Mouse (Mus musculus): Measurements from ENCODE around the gene Ptprn2. TPM values are rescaled to one million over a fixed set of nuclear protein-coding genes. Genes with fewer than 3 reads are reported as not detected.

The Ptprn2 gene
- polyA plus RNA-seq, 1 experiment from 2014 or later, result 15.8 TPM

- peaks cover 36% of the 10 kb centered on the region for H3K4me1 ChIP-seq (ENCODE audit: control insufficient read depth, insufficient read depth, low read length)
- peak overlapping the region; percentile 89 for H3K27ac ChIP-seq (replicated peaks; ENCODE audit: low read depth, low read length)
- no peaks in the 10 kb centered on the region for H3K36me3 ChIP-seq (ENCODE audit: control insufficient read depth, insufficient read depth, low read length)
- H3K4me2 ChIP-seq (ENCODE audit: low read length), result peak overlapping the region; percentile 33
- peak; percentile 87 for ATAC-seq (ENCODE audit: low FRiP score, low TSS enrichment)
- 10% methylated on average over 22 of the region's 22 CpGs for WGBS
- peak; percentile 86 for DNase-seq
- H3K9ac ChIP-seq (replicated peaks; ENCODE audit: low read length), result peak overlapping the region; percentile 1; the same call in 1 of the 2 replicates
- no peak overlapping the region for H3K4me3 ChIP-seq (replicated peaks; ENCODE audit: low read depth, low read length)
- H3K9me3 ChIP-seq (ENCODE audit: control insufficient read depth, low read length), result no peaks in the 10 kb centered on the region
- no peaks in the 10 kb centered on the region for H3K27me3 ChIP-seq (ENCODE audit: control insufficient read depth, insufficient read depth, low read length)
Measured at GRCm38 (mm10) chr12:116919691-116920526, 434.4 kb downstream of the Ptprn2 start.

- WGBS, result 13% methylated on average over 5 of the region's 5 CpGs
- Histone ChIP-seq H3K27me3 (ENCODE audit: control insufficient read depth, insufficient read depth, low read length) (no peaks in the 10 kb centered on the region), H3K36me3 (ENCODE audit: control insufficient read depth, insufficient read depth, low read length) (no peaks in the 10 kb centered on the region), H3K4me1 (ENCODE audit: control insufficient read depth, insufficient read depth, low read length) (peaks cover 19% of the 10 kb centered on the region), H3K9me3 (ENCODE audit: control insufficient read depth, low read length) (no peaks in the 10 kb centered on the region), H3K27ac (replicated peaks; ENCODE audit: low read depth, low read length) (peak overlapping the region; percentile 82), H3K4me2 (ENCODE audit: low read length) (no peak overlapping the region), H3K9ac (replicated peaks; ENCODE audit: low read length) (no peak overlapping the region; the same call in 1 of the 2 replicates), H3K4me3 (replicated peaks; ENCODE audit: low read depth, low read length) (no peak overlapping the region)
- DNase-seq, result peak; percentile 73
- ATAC-seq (ENCODE audit: low FRiP score, low TSS enrichment), result peak; percentile 78; the same call in 1 of the 2 replicates
Measured at GRCm38 (mm10) chr12:116927115-116927514, 441.6 kb downstream of the Ptprn2 start.

- DNase-seq (no peak), ATAC-seq (ENCODE audit: low FRiP score, low TSS enrichment) (peak; percentile 18; the same call in 1 of the 2 replicates)
- Histone ChIP-seq H3K9ac (replicated peaks; ENCODE audit: low read length) (no peak overlapping the region; the same call in 1 of the 2 replicates), H3K27ac (replicated peaks; ENCODE audit: low read depth, low read length) (peak overlapping the region; percentile 82), H3K27me3 (ENCODE audit: control insufficient read depth, insufficient read depth, low read length) (no peaks in the 10 kb centered on the region), H3K36me3 (ENCODE audit: control insufficient read depth, insufficient read depth, low read length) (no peaks in the 10 kb centered on the region), H3K4me3 (replicated peaks; ENCODE audit: low read depth, low read length) (no peak overlapping the region), H3K4me1 (ENCODE audit: control insufficient read depth, insufficient read depth, low read length) (peaks cover 19% of the 10 kb centered on the region), H3K9me3 (ENCODE audit: control insufficient read depth, low read length) (no peaks in the 10 kb centered on the region), H3K4me2 (ENCODE audit: low read length) (no peak overlapping the region)
- WGBS, result 89% methylated on average over 1 of the region's 1 CpGs
Measured at GRCm38 (mm10) chr12:116927516-116927915, 442.0 kb downstream of the Ptprn2 start.

GRCm38 (mm10) chr12:116938158-116938854 is 452.8 kb downstream of the Ptprn2 start:
- no peak overlapping the region for H3K9ac ChIP-seq (replicated peaks; ENCODE audit: low read length)
- no peaks in the 10 kb centered on the region for H3K9me3 ChIP-seq (ENCODE audit: control insufficient read depth, low read length)
- WGBS, result 2% methylated on average over 3 of the region's 3 CpGs
- ATAC-seq (ENCODE audit: low FRiP score, low TSS enrichment) (peak; percentile 89), DNase-seq (peak; percentile 85)
- H3K36me3 ChIP-seq (ENCODE audit: control insufficient read depth, insufficient read depth, low read length), result no peaks in the 10 kb centered on the region
- H3K4me2 ChIP-seq (ENCODE audit: low read length), result no peak overlapping the region
- no peaks in the 10 kb centered on the region; the same call in 1 of the 2 replicates for H3K27me3 ChIP-seq (ENCODE audit: control insufficient read depth, insufficient read depth, low read length)
- no peak overlapping the region for H3K4me3 ChIP-seq (replicated peaks; ENCODE audit: low read depth, low read length)
- peaks cover 18% of the 10 kb centered on the region for H3K4me1 ChIP-seq (ENCODE audit: control insufficient read depth, insufficient read depth, low read length)
- peak overlapping the region; percentile 56 for H3K27ac ChIP-seq (replicated peaks; ENCODE audit: low read depth, low read length)

- Histone ChIP-seq H3K36me3 (ENCODE audit: control insufficient read depth, insufficient read depth, low read length) (no peaks in the 10 kb centered on the region), H3K4me3 (replicated peaks; ENCODE audit: low read depth, low read length) (no peak overlapping the region), H3K27ac (replicated peaks; ENCODE audit: low read depth, low read length) (no peak overlapping the region), H3K9ac (replicated peaks; ENCODE audit: low read length) (no peak overlapping the region), H3K27me3 (ENCODE audit: control insufficient read depth, insufficient read depth, low read length) (no peaks in the 10 kb centered on the region), H3K4me1 (ENCODE audit: control insufficient read depth, insufficient read depth, low read length) (no peaks in the 10 kb centered on the region), H3K4me2 (ENCODE audit: low read length) (no peak overlapping the region), H3K9me3 (ENCODE audit: control insufficient read depth, low read length) (no peaks in the 10 kb centered on the region)
- 85% methylated on average over 5 of the region's 5 CpGs for WGBS
- no peak for DNase-seq
- no peak for ATAC-seq (ENCODE audit: low FRiP score, low TSS enrichment)
Measured at GRCm38 (mm10) chr12:116943883-116944282, 458.4 kb downstream of the Ptprn2 start.

- Histone ChIP-seq H3K4me2 (ENCODE audit: low read length) (no peak overlapping the region), H3K27me3 (ENCODE audit: control insufficient read depth, insufficient read depth, low read length) (no peaks in the 10 kb centered on the region), H3K4me1 (ENCODE audit: control insufficient read depth, insufficient read depth, low read length) (peaks cover 8% of the 10 kb centered on the region), H3K9ac (replicated peaks; ENCODE audit: low read length) (no peak overlapping the region), H3K27ac (replicated peaks; ENCODE audit: low read depth, low read length) (no peak overlapping the region), H3K36me3 (ENCODE audit: control insufficient read depth, insufficient read depth, low read length) (no peaks in the 10 kb centered on the region), H3K4me3 (replicated peaks; ENCODE audit: low read depth, low read length) (no peak overlapping the region), H3K9me3 (ENCODE audit: control insufficient read depth, low read length) (no peaks in the 10 kb centered on the region)
- WGBS, result 63% methylated on average over 4 of the region's 4 CpGs
- no peak for DNase-seq
- no peak for ATAC-seq (ENCODE audit: low FRiP score, low TSS enrichment)
Measured at GRCm38 (mm10) chr12:116948151-116948928, 462.8 kb downstream of the Ptprn2 start.

- Histone ChIP-seq H3K27ac (replicated peaks; ENCODE audit: low read depth, low read length) (no peak overlapping the region), H3K4me3 (replicated peaks; ENCODE audit: low read depth, low read length) (no peak overlapping the region), H3K9ac (replicated peaks; ENCODE audit: low read length) (no peak overlapping the region), H3K4me1 (ENCODE audit: control insufficient read depth, insufficient read depth, low read length) (peaks cover 8% of the 10 kb centered on the region), H3K27me3 (ENCODE audit: control insufficient read depth, insufficient read depth, low read length) (no peaks in the 10 kb centered on the region), H3K36me3 (ENCODE audit: control insufficient read depth, insufficient read depth, low read length) (no peaks in the 10 kb centered on the region), H3K4me2 (ENCODE audit: low read length) (no peak overlapping the region), H3K9me3 (ENCODE audit: control insufficient read depth, low read length) (no peaks in the 10 kb centered on the region)
- 81% methylated on average over 3 of the region's 3 CpGs for WGBS
- no peak for ATAC-seq (ENCODE audit: low FRiP score, low TSS enrichment)
- DNase-seq, result no peak
Measured at GRCm38 (mm10) chr12:116949726-116950125, 464.2 kb downstream of the Ptprn2 start.

- peak; percentile 53 for DNase-seq
- no peaks in the 10 kb centered on the region for H3K36me3 ChIP-seq (ENCODE audit: control insufficient read depth, insufficient read depth, low read length)
- 56% methylated on average over 13 of the region's 13 CpGs for WGBS
- peak; percentile 70; the same call in 1 of the 2 replicates for ATAC-seq (ENCODE audit: low FRiP score, low TSS enrichment)
- peak overlapping the region; percentile 70 for H3K27ac ChIP-seq (replicated peaks; ENCODE audit: low read depth, low read length)
- no peak overlapping the region for H3K4me3 ChIP-seq (replicated peaks; ENCODE audit: low read depth, low read length)
- peaks cover 8% of the 10 kb centered on the region for H3K4me1 ChIP-seq (ENCODE audit: control insufficient read depth, insufficient read depth, low read length)
- no peak overlapping the region for H3K4me2 ChIP-seq (ENCODE audit: low read length)
- H3K27me3 ChIP-seq (ENCODE audit: control insufficient read depth, insufficient read depth, low read length), result no peaks in the 10 kb centered on the region
- no peaks in the 10 kb centered on the region for H3K9me3 ChIP-seq (ENCODE audit: control insufficient read depth, low read length)
- no peak overlapping the region for H3K9ac ChIP-seq (replicated peaks; ENCODE audit: low read length)
Measured at GRCm38 (mm10) chr12:116952452-116953205, 467.1 kb downstream of the Ptprn2 start.
